Mouse (Mus musculus) kidney, adult 2 months (tissue): ENCODE measurements around the gene Gm38119.

Source experiments
- CTCF ChIP-seq: fragments of 200-500 bp; conservative IDR thresholded peaks from 2 replicates; pipeline ENCODE4 v1.5.1; 2011; ENCODE audit warnings: low read depth, mild to moderate bottlenecking, control low read depth, low read length, moderate library complexity, mixed read lengths; ENCODE audit not compliant: insufficient read depth, insufficient read length
- POLR2A ChIP-seq: fragments of 200-500 bp; IDR thresholded peaks from one replicate; pipeline ENCODE4 v1.6.1; 2011; ENCODE audit warnings: low read depth, low read length, control low read depth

DNA sequence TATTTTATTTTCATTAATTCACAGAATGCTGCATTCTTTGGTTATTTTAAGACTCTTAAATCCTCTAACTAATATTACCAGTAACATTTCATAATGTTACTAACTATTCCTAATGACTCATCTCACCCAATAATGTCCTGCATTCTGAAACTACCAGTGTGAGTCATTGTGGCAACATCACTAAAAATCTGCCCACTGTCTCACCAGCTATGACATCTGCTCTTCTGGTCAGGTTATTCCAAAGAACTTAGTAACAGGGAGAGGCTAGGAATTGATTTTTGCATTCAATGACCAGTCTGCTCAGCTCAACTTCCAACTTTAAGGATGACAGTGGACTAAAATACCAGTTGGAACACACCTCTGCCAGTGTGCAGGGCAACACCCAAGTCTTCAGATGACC lies 47.2 kb downstream of the Gm38119 start:
- TF ChIP-seq CTCF, result no peak
- no peak for TF ChIP-seq POLR2A
